Mouse (Mus musculus): ENCODE results near the gene Npc1l1.
"Not testable (repeated sequence)": the region's sequence is repeated elsewhere in the genome, so short reads cannot be mapped to it uniquely, and the experiment has no call there.

Gene Npc1l1

GRCm38 (mm10) chr11:6230012-6230411 is at the start of gene Npc1l1:
Gene Npc1l1, minus strand, starts transcription at chr11:6230143.
- no peak for DNase-seq (ENCODE audit: low read depth, low spot score)

GRCm38 (mm10) chr11:6276466-6276865 is 46.5 kb upstream of the Npc1l1 start:
- no peak for DNase-seq (ENCODE audit: low read depth, low spot score)

- DNase-seq (ENCODE audit: low read depth, low spot score), result no peak
Observed at GRCm38 (mm10) chr11:6275094-6275484, 45.1 kb upstream of the Npc1l1 start.

GRCm38 (mm10) chr11:6274387-6275093 is 44.6 kb upstream of the Npc1l1 start, which contains the start of gene Tmed4:
Gene Tmed4, minus strand, starts transcription at chr11:6274870.
- DNase-seq (ENCODE audit: low read depth, low spot score), result peak; percentile 97

- DNase-seq (ENCODE audit: low read depth, low spot score), result no peak
Observed at GRCm38 (mm10) chr11:6273607-6274006, 43.7 kb upstream of the Npc1l1 start.

- peak; percentile 95 for DNase-seq (ENCODE audit: low read depth, low spot score)
Observed at GRCm38 (mm10) chr11:6267320-6268254, 37.6 kb upstream of the Npc1l1 start, which contains the start of gene Ddx56. Gene Ddx56, minus strand, starts transcription at chr11:6267772.

- no peak for DNase-seq (ENCODE audit: low read depth, low spot score)
Observed at GRCm38 (mm10) chr11:6266621-6267020, 36.7 kb upstream of the Npc1l1 start.

GRCm38 (mm10) chr11:6261434-6262082 is 31.6 kb upstream of the Npc1l1 start:
- peak; percentile 50 for DNase-seq (ENCODE audit: low read depth, low spot score)

- no peak for DNase-seq (ENCODE audit: low read depth, low spot score)
Observed at GRCm38 (mm10) chr11:6259413-6259812, 29.5 kb upstream of the Npc1l1 start.

- no peak for DNase-seq (ENCODE audit: low read depth, low spot score)
Observed at GRCm38 (mm10) chr11:6256490-6257072, 26.6 kb upstream of the Npc1l1 start.

- DNase-seq (ENCODE audit: low read depth, low spot score), result not testable (repeated sequence)
Observed at GRCm38 (mm10) chr11:6254602-6255001, 24.7 kb upstream of the Npc1l1 start.

- no peak for DNase-seq (ENCODE audit: low read depth, low spot score)
Observed at GRCm38 (mm10) chr11:6252824-6253223, 22.9 kb upstream of the Npc1l1 start.

- DNase-seq (ENCODE audit: low read depth, low spot score), result no peak
Observed at GRCm38 (mm10) chr11:6252248-6252647, 22.3 kb upstream of the Npc1l1 start.

- DNase-seq (ENCODE audit: low read depth, low spot score), result no peak
Observed at GRCm38 (mm10) chr11:6244707-6245106, 14.8 kb upstream of the Npc1l1 start.

GRCm38 (mm10) chr11:6233025-6233424 is 3.1 kb upstream of the Npc1l1 start:
- no peak for DNase-seq (ENCODE audit: low read depth, low spot score)

GRCm38 (mm10) chr11:6224541-6225229 is 5.3 kb downstream of the Npc1l1 start:
- no peak for DNase-seq (ENCODE audit: low read depth, low spot score)

- no peak for DNase-seq (ENCODE audit: low read depth, low spot score)
Observed at GRCm38 (mm10) chr11:6222187-6222586, 7.8 kb downstream of the Npc1l1 start.

GRCm38 (mm10) chr11:6219967-6220366 is 10.0 kb downstream of the Npc1l1 start:
- DNase-seq (ENCODE audit: low read depth, low spot score), result no peak

- DNase-seq (ENCODE audit: low read depth, low spot score), result no peak
Observed at GRCm38 (mm10) chr11:6218189-6218896, 11.6 kb downstream of the Npc1l1 start.

- DNase-seq (ENCODE audit: low read depth, low spot score), result no peak
Observed at GRCm38 (mm10) chr11:6216834-6217233, 13.1 kb downstream of the Npc1l1 start.

Data from skeletal muscle tissue, adult 2 months (tissue).